Mouse (Mus musculus) MEL (cell line): ENCODE results near the gene Tmem199.

ENCODE experiments used
- CTCF ChIP-seq, 3 experiments: IDR thresholded peaks in 2 of 3; conservative IDR thresholded peaks in 1 of 3; 2 replicates each; pipeline ENCODE4 v1.5.1; 2011 to 2012; ENCODE audit warnings: low read length in 3 of 3, low read depth in 2 of 3, mild to moderate bottlenecking in 2 of 3, improper control_type of control experiment in 1 of 3, inconsistent platforms in 1 of 3, mixed read lengths in 1 of 3, moderate library complexity in 1 of 3; ENCODE audit not compliant: control insufficient read depth in 1 of 3, insufficient read depth in 1 of 3, poor library complexity in 1 of 3, severe bottlenecking in 1 of 3
- E2F4 ChIP-seq: IDR thresholded peaks from 2 replicates; pipeline ENCODE4 v1.6.1; 2011; ENCODE audit warnings: low read depth, low read length, improper control_type of control experiment, borderline replicate concordance
- MAFK ChIP-seq: IDR thresholded peaks from 2 replicates; pipeline ENCODE4 v1.6.1; 2011; ENCODE audit warnings: low read depth, mild to moderate bottlenecking, low read length, improper control_type of control experiment, borderline replicate concordance
- MAX ChIP-seq: IDR thresholded peaks from 2 replicates; pipeline ENCODE4 v1.6.1; 2011; ENCODE audit warnings: low read length, improper control_type of control experiment
- MYC ChIP-seq: IDR thresholded peaks from 2 replicates; pipeline ENCODE4 v1.6.1; 2011; ENCODE audit warnings: low read depth, mild to moderate bottlenecking, low read length, improper control_type of control experiment, moderate library complexity
- POLR2A ChIP-seq, 2 experiments: IDR thresholded peaks; 2 replicates each; pipeline ENCODE4 v1.6.1; 2011 to 2012; ENCODE audit warnings: low read length in 2 of 2, mild to moderate bottlenecking in 2 of 2, control low read depth in 1 of 2, improper control_type of control experiment in 1 of 2, low read depth in 1 of 2, moderate library complexity in 1 of 2; ENCODE audit not compliant: control insufficient read depth in 1 of 2, insufficient read depth in 1 of 2, poor library complexity in 1 of 2
- RAD21 ChIP-seq: IDR thresholded peaks from 2 replicates; pipeline ENCODE4 v1.6.1; 2011; ENCODE audit warnings: mild to moderate bottlenecking, low read depth, low read length, improper control_type of control experiment
- ZC3H11A ChIP-seq: IDR thresholded peaks from 2 replicates; pipeline ENCODE4 v1.6.1; 2012; ENCODE audit warnings: low read depth, mild to moderate bottlenecking, inconsistent platforms, low read length, improper control_type of control experiment
- ZMIZ1 ChIP-seq: IDR thresholded peaks from 2 replicates; pipeline ENCODE4 v1.6.1; 2012; ENCODE audit warnings: low read depth, mild to moderate bottlenecking, inconsistent platforms, low read length, improper control_type of control experiment, moderate library complexity

- TF ChIP-seq CTCF (IDR thresholded peaks at IDR 0.05 in 2 of 3, conservative IDR thresholded peaks at IDR 0.05 in 1 of 3; ENCODE audit: control insufficient read depth in 1 of 3, insufficient read depth in 1 of 3, low read depth in 2 of 3, low read length in 3 of 3, poor library complexity in 1 of 3, severe bottlenecking in 1 of 3) (no peak), POLR2A (IDR thresholded peaks at IDR 0.05; ENCODE audit: control insufficient read depth in 1 of 2, insufficient read depth in 1 of 2, low read depth in 1 of 2, low read length in 2 of 2, poor library complexity in 1 of 2) (no peak), ZMIZ1 (no peak), MAX (no peak), ZC3H11A (no peak), E2F4 (no peak), RAD21 (no peak), MAFK (no peak), MYC (no peak)
Observed at GRCm38 (mm10) chr11:78501529-78501928, 10.4 kb downstream of the Tmem199 start.
